Mouse (Mus musculus) small intestine, adult 2 months (tissue): ENCODE measurements around the gene Rbms3. TPM values are rescaled to one million over a fixed set of nuclear protein-coding genes. Genes with fewer than 3 reads are reported as not detected.

ENCODE experiments used
- H3K27ac ChIP-seq: fragments of 200-500 bp; 2 replicates; pipeline ENCODE4 v1.5.1; 2012; ENCODE audit warnings: low read depth, low read length, control low read depth, inconsistent platforms; ENCODE audit not compliant: insufficient read depth
- H3K27me3 ChIP-seq: fragments of 200-500 bp; 2 replicates; pipeline ENCODE4 v1.6.1; 2012; ENCODE audit warnings: mild to moderate bottlenecking, moderate library complexity, low read length, inconsistent platforms; ENCODE audit not compliant: control insufficient read depth, insufficient read depth
- H3K36me3 ChIP-seq: fragments of 200-500 bp; 2 replicates; pipeline ENCODE4 v1.6.1; 2012; ENCODE audit warnings: mild to moderate bottlenecking, low read length, control low read depth, inconsistent platforms; ENCODE audit not compliant: control insufficient read depth, insufficient read depth
- H3K4me1 ChIP-seq: fragments of 200-500 bp; 2 replicates; pipeline ENCODE4 v1.6.1; 2012; ENCODE audit warnings: low read length, inconsistent platforms, mixed read lengths; ENCODE audit not compliant: control insufficient read depth, insufficient read depth, insufficient read length
- H3K4me3 ChIP-seq: fragments of 200-500 bp; 2 replicates; pipeline ENCODE4 v1.5.1; 2012; ENCODE audit warnings: low read depth, mild to moderate bottlenecking, control low read depth, inconsistent platforms, low read length, moderate library complexity
- CTCF ChIP-seq: fragments of 200-500 bp; IDR thresholded peaks from 2 replicates; pipeline ENCODE4 v1.5.1; 2012; ENCODE audit warnings: low read depth, mild to moderate bottlenecking, control low read depth, inconsistent platforms, low read length, moderate library complexity, mixed read lengths; ENCODE audit not compliant: insufficient replicate concordance, insufficient read length; ENCODE audit errors: extremely low read depth
- POLR2A ChIP-seq: fragments of 200-500 bp; IDR thresholded peaks from 2 replicates; pipeline ENCODE4 v1.6.1; 2012; ENCODE audit warnings: low read depth, mild to moderate bottlenecking, control low read depth, inconsistent platforms, low read length, moderate library complexity
- WGBS: fragments of 180-500 bp; shearing (Covaris S2); methylation state at CpG from one replicate; pipeline ENCODE4 v1.1.7; 2018; 5-methylcytosine and 5-hydroxymethylcytosine counted together
- polyA plus RNA-seq: library from polyadenylated mRNA; depleted of rRNA; stranded (reverse); fragments of >200 nt; gene quantifications from 2 replicates; pipeline ENCODE4 v1.2.3, GENCODE M21; 2012

Rbms3 gene
- polyA plus RNA-seq, 1 experiment, result 3.3 TPM

GRCm38 (mm10) chr9:116948211-116948610, 681.5 kb downstream of the Rbms3 start:
- Histone ChIP-seq H3K36me3 (no peaks in the 10 kb centered on the region), H3K27ac (no peak overlapping the region), H3K4me1 (no peaks in the 10 kb centered on the region), H3K27me3 (no peaks in the 10 kb centered on the region; the same call in 1 of the 2 replicates), H3K4me3 (no peak overlapping the region)
- 57% methylated on average over 3 of the region's 3 CpGs for WGBS
- TF ChIP-seq POLR2A (no peak), CTCF (no peak)

- WGBS, result 67% methylated on average over 4 of the region's 4 CpGs
- TF ChIP-seq CTCF, result no peak
- TF ChIP-seq POLR2A, result no peak
Measured at GRCm38 (mm10) chr9:116947369-116947768, 682.3 kb downstream of the Rbms3 start.

GRCm38 (mm10) chr9:116946787-116947186, 682.9 kb downstream of the Rbms3 start:
- H3K4me1 ChIP-seq, result no peaks in the 10 kb centered on the region
- no peak for TF ChIP-seq POLR2A
- no peak for TF ChIP-seq CTCF
- 82% methylated on average over 3 of the region's 3 CpGs for WGBS
- H3K27ac ChIP-seq, result no peak overlapping the region
- no peaks in the 10 kb centered on the region; the same call in 1 of the 2 replicates for H3K27me3 ChIP-seq
- no peaks in the 10 kb centered on the region for H3K36me3 ChIP-seq
- no peak overlapping the region for H3K4me3 ChIP-seq

More at GRCm38 (mm10) chr9:116947369-116947768, 682.3 kb downstream of the Rbms3 start:
- Histone ChIP-seq H3K36me3 (no peaks in the 10 kb centered on the region), H3K4me1 (no peaks in the 10 kb centered on the region), H3K4me3 (no peak overlapping the region), H3K27ac (no peak overlapping the region), H3K27me3 (no peaks in the 10 kb centered on the region; the same call in 1 of the 2 replicates)

- 82% methylated on average over 9 of the region's 9 CpGs for WGBS
- H3K4me1 ChIP-seq, result no peaks in the 10 kb centered on the region
- H3K36me3 ChIP-seq, result no peaks in the 10 kb centered on the region
- no peak for TF ChIP-seq CTCF
- no peak overlapping the region for H3K27ac ChIP-seq
- no peak overlapping the region for H3K4me3 ChIP-seq
- no peaks in the 10 kb centered on the region; the same call in 1 of the 2 replicates for H3K27me3 ChIP-seq
Measured at GRCm38 (mm10) chr9:116945689-116946088, 684.0 kb downstream of the Rbms3 start.

- H3K4me3 ChIP-seq, result no peak overlapping the region
- no peak overlapping the region for H3K27ac ChIP-seq
- no peaks in the 10 kb centered on the region for H3K36me3 ChIP-seq
- 83% methylated on average over 15 of the region's 15 CpGs for WGBS
- no peaks in the 10 kb centered on the region for H3K4me1 ChIP-seq
- TF ChIP-seq CTCF (no peak), POLR2A (no peak)
- no peaks in the 10 kb centered on the region for H3K27me3 ChIP-seq
Measured at GRCm38 (mm10) chr9:116943902-116944301, 685.8 kb downstream of the Rbms3 start.

- H3K36me3 ChIP-seq, result no peaks in the 10 kb centered on the region
- no peaks in the 10 kb centered on the region for H3K27me3 ChIP-seq
- TF ChIP-seq CTCF (no peak), POLR2A (no peak)
- H3K27ac ChIP-seq, result no peak overlapping the region
- no peak overlapping the region for H3K4me3 ChIP-seq
- no peaks in the 10 kb centered on the region for H3K4me1 ChIP-seq
- WGBS, result 83% methylated on average over 4 of the region's 4 CpGs
Measured at GRCm38 (mm10) chr9:116941116-116941515, 688.6 kb downstream of the Rbms3 start.

GRCm38 (mm10) chr9:116940693-116941092, 689.0 kb downstream of the Rbms3 start:
- H3K27ac ChIP-seq, result no peak overlapping the region
- no peak for TF ChIP-seq CTCF
- no peaks in the 10 kb centered on the region for H3K4me1 ChIP-seq
- no peak overlapping the region for H3K4me3 ChIP-seq
- no peaks in the 10 kb centered on the region for H3K27me3 ChIP-seq
- 89% methylated on average over 8 of the region's 8 CpGs for WGBS
- no peaks in the 10 kb centered on the region for H3K36me3 ChIP-seq

- no peaks in the 10 kb centered on the region for H3K36me3 ChIP-seq
- TF ChIP-seq CTCF (no peak), POLR2A (no peak)
- 46% methylated on average over 10 of the region's 10 CpGs for WGBS
- H3K27ac ChIP-seq, result no peak overlapping the region
- no peaks in the 10 kb centered on the region for H3K4me1 ChIP-seq
- H3K4me3 ChIP-seq, result no peak overlapping the region
- H3K27me3 ChIP-seq, result no peaks in the 10 kb centered on the region
Measured at GRCm38 (mm10) chr9:116928338-116928737, 701.4 kb downstream of the Rbms3 start.
